Mouse (Mus musculus): ENCODE measurements around the gene Gm14124.
"Not testable (repeated sequence)": the region's sequence is repeated elsewhere in the genome, so short reads cannot be mapped to it uniquely, and the experiment has no call there.

DNA sequence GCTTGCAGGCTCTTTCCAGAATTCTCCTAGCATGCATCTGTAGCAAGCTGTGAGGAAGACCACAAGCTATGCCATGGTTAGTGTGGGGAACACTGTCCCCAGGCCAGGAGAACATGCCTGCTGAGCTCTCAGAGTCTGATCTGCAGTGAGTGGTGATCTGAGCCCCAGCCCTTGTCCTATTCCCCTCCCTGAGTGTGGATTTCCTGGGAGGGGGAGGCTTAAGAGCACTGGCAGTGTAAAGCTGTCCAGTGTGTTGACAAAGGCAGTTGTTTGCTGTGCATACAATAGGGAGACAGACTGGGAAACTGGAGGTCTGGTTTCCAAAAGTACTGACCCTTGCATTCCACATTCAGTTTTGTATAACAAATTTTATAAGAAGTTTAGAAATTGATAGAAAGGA is 34.1 kb upstream of the Gm14124 start:
- not testable (repeated sequence) for TF ChIP-seq CTCF, EP300 (IDR thresholded peaks at IDR 0.05; ENCODE audit: low read depth)

All from heart, postnatal 0 days (tissue).